Mouse (Mus musculus): ENCODE results near the gene Cep128. TPM values are rescaled to one million over a fixed set of nuclear protein-coding genes. Genes with fewer than 3 reads are reported as not detected.
A peak's percentile ranks its signal among the peaks of the same experiment; 100 is the strongest.

Gene Cep128
- total RNA-seq, 2 experiments from 2014 or later, result 8.4 to 9.3 TPM

DNA sequence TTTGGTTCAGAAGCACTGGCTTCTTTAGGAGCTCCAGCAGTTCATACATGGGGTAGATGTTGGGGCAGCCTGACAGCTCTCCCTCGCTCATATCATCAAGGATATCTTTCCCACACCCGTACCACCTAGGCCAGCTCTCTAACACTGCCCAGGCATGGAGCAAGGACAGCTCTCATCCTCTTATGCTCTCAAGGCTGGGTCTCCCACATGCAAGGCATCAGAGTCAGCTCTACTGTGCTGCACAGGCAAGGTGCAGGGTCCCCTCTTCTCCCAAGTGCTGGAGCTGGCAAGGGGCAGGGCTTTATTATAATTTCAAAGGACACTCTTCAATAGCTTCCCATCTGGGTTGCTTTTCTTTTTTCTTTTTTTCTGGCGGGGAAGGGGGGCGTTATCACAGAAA, 280.9 kb downstream of the Cep128 start:
- no peak for DNase-seq (ENCODE audit: low spot score in 2 of 2)
- no peak for TF ChIP-seq CTCF (conservative IDR thresholded peaks at IDR 0.05)
- H3K4me3 ChIP-seq, result no peak overlapping the region
- no peak overlapping the region for H3K27ac ChIP-seq

DNA sequence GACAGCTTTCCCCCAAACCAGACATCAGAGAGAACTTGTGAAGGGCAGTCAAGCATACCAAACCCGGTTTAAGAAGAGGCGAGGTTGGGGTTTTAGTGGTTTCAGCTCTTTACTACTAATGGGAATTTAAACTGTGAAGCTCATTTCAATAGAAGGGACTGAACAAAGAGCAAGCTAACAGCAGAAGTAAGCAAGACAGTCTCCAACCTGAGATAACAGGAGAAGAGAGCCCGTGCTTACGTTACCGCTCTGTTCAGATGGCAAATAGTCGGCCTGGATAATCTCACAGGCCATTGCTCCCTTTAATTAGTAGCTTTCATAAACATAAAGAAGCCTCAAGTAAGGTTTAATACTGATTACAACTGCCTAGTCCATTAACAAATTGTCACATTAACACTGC, 286.3 kb downstream of the Cep128 start:
- DNase-seq (ENCODE audit: low spot score in 2 of 2), result no peak
- Histone ChIP-seq H3K27ac (no peak overlapping the region), H3K4me3 (no peak overlapping the region)
- no peak for TF ChIP-seq CTCF (conservative IDR thresholded peaks at IDR 0.05)

DNA sequence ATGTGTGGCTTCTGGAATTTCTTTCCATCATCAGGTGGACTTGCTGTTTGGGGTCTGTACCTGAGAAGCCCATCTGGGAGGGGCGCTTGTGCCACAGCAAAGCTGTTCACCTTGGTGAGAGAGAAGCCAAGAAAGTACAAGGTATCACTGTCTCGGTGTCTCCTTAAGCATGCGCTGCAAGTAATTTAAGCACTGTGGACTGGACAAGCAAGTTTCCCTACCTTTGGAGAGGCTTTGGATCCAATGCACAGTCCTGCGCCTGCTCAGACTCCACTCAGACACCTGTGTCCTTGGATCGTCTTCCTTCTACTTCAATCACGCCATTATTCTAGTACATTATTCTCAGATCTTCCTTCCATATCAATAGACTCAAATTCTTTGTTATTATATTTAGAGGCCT, 288.0 kb downstream of the Cep128 start:
- no peak overlapping the region for H3K4me3 ChIP-seq
- no peak for DNase-seq (ENCODE audit: low spot score in 2 of 2)
- H3K27ac ChIP-seq, result no peak overlapping the region
- no peak for TF ChIP-seq CTCF (conservative IDR thresholded peaks at IDR 0.05)

DNA sequence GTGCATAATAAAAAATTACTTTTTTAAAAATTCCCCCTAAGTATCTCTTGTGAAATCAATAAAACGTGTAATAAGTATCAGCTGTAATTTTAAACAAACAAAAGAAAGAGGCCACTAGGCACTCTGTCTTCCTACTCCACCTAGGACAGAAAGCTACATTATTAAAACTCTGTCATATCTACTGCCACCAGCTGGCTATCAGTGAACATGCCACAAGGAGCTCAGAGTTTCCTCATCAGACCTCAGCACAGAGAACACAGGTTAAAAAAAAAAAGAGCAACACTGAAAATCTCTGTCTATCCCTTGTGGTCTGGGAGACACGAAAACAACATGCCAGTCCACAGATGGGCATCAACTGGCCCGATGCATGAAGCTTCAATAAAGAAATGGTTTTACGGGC, 295.9 kb downstream of the Cep128 start:
- no peak overlapping the region for H3K4me3 ChIP-seq
- no peak overlapping the region for H3K27ac ChIP-seq
- peak; percentile 80 for TF ChIP-seq CTCF (conservative IDR thresholded peaks at IDR 0.05)
- DNase-seq (ENCODE audit: low spot score in 2 of 2), result peak; percentile 8 to 24

DNA sequence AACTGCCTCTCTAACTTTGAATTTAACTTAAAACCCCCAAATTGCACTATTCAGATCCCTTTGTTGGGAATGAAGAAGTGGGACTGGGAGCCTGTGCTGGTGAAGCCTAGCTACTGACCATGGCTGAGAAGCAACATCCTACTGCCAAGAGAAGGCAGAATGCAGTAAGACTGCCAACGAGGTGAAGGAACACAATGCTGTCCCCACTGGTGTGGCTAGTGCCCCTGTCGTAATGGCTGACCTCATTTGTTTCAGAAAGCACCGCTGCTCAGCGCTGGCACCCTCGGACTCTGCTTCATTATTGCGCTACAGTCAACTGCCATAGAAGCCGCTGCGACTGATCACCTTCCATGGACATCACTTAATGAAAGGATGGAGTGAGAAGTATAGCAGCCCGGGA, 298.2 kb downstream of the Cep128 start:
- no peak for TF ChIP-seq CTCF (conservative IDR thresholded peaks at IDR 0.05)
- Histone ChIP-seq H3K27ac (no peak overlapping the region), H3K4me3 (no peak overlapping the region)
- DNase-seq (ENCODE audit: low spot score in 2 of 2), result peak; percentile 9 to 13

DNA sequence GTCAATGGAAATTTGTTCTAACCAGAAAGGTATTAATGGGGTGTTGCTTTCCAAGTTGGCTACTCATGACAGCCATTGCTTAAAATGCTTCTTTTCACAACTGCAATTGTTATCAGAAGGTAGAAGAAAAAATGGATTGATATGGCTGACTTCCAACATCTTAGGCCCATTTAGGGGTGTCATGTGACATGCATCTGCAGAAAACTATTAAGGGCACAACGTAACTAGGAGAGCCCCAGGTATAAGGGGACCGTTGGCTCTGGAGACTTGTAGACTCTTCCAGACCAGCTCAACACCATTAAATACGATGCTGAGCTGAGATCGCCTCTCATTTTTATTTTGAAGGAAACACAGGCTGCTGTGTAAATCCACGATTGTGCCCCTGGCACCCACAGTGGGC, 308.6 kb downstream of the Cep128 start:
- Histone ChIP-seq H3K27ac (no peak overlapping the region), H3K4me3 (no peak overlapping the region)
- no peak for TF ChIP-seq CTCF (conservative IDR thresholded peaks at IDR 0.05)
- DNase-seq (ENCODE audit: low spot score in 2 of 2), result no peak

DNA sequence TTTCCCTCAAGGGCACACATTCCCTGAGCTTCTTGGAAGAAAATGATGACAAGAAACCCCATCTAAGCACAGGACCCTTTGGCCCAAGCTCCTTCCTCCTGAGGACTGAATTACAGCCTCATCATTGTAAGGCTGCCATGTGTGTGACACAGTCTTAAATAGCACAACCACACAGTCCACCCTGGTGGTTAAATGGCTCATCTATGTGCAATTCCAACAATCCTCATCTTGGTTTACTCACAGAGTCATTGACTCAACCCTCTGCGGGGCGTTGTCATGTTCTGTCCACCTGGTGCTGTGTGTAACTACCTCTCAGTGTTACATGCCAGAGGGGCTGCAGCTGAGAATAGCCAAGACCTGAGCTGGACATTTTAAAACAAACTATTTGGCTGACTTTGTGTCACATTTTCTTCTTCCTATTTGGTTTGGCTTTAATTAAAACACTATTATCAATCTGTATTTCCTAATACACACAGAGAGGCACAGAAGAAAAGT, 313.6 kb downstream of the Cep128 start:
- no peak for DNase-seq (ENCODE audit: low spot score in 2 of 2)
- Histone ChIP-seq H3K27ac (no peak overlapping the region), H3K4me3 (no peak overlapping the region)
- no peak for TF ChIP-seq CTCF (conservative IDR thresholded peaks at IDR 0.05)

DNA sequence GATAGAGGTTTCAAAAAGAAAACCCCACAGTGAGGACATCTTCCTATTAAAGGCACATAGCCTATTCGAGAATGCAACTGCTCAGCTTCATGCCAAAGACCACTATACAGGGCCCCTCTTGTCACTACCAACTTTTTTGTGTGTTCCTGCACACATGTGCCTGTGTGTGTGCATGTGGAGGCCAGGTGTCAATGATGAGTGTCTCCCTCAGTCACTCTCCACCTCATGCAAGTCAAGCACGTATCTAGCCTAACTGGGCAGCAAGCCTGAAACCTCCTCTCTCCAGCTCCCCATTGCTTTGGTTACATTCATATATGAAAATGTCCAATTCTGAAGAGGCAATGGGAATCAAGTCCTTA, 317.1 kb downstream of the Cep128 start:
- no peak for TF ChIP-seq CTCF (conservative IDR thresholded peaks at IDR 0.05)
- DNase-seq (ENCODE audit: low spot score in 2 of 2), result no peak
- no peak overlapping the region for H3K4me3 ChIP-seq
- no peak overlapping the region for H3K27ac ChIP-seq

DNA sequence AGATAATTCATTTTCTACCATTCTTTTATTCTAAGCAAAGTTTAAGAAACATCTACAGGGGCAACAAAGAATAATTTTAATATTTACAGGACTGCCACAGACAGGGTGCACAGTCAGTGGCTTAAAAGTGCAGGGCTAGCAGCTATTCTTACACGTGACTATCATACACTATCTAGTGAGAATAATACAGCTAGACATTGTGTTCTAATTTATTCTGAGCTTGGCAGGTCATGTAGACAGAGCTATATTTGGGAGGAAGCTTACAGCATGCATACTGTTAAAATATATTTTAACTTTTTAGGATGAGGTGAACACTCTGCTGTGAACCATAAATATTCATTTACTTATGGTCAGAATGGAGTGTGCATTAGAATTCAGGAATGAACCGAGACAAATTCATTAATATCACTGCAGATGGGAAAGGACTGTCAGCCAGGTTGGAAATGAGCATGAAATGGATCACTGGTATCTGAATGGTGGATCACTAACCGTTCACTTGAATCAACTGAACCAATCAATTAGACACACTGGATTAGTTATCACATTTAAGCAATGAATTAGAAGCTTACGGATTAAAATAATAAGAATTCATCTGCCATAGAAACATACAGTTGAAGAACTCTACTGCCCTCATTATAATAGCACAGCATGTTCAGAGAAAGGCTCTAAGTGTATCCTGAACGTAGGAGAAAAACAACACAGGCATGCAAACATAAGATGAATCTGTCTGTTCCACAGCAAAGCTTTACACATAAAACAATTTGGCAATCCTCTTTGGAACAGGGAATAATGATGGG, 317.7 kb downstream of the Cep128 start:
- Histone ChIP-seq H3K4me3 (no peak overlapping the region), H3K27ac (no peak overlapping the region)
- DNase-seq (ENCODE audit: low spot score in 2 of 2), result no peak
- TF ChIP-seq CTCF (conservative IDR thresholded peaks at IDR 0.05), result no peak

DNA sequence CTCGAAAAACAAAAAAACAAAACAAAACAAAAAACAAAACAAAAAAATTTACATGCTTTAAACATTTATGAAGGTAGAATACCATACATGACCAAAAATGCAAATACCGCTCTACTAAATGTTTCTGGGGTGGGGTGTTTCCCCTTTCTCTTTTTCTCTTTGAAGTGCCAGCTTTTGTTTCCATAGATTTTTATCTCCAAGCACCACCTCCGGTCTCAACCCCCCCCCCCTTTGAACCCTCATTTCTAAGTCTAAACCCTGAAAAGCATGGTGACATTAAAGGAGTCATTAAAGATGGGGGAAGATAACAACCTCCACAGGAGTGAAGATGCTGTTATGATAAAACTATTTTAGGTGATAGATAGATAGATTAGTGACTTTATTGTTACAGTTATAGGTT, 318.8 kb downstream of the Cep128 start:
- no peak for DNase-seq (ENCODE audit: low spot score in 2 of 2)
- Histone ChIP-seq H3K4me3 (no peak overlapping the region), H3K27ac (no peak overlapping the region)
- no peak for TF ChIP-seq CTCF (conservative IDR thresholded peaks at IDR 0.05)

DNA sequence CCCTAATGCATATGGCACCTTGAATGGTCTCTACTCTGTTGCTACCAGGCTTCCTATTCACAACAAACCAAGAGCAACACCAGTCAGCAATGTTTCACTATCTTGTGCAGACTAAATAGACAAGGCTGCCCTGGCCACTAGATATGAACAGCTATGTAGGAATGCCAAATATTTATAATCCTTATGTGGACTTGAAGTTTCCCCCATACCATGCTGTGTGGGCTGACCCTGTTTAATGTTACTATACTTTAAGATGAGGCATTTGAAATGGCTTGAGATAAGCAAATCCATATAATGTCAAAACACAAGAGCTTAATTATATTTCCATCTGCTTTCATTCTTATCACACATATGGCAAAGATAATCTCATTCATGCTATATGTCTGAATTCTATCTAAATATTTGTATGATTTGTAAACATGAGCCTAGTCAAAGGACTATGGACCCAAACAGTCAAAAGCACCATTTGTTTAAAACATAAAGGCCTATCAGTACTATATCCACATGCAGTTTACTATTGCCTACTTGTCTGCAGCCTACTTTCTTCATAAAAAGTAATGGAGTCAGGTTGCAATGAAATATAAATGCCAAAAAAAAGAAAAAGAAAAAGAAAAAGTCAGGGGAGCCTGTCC, 319.7 kb downstream of the Cep128 start:
- no peak for TF ChIP-seq CTCF (conservative IDR thresholded peaks at IDR 0.05)
- H3K4me3 ChIP-seq, result no peak overlapping the region
- H3K27ac ChIP-seq, result no peak overlapping the region
- DNase-seq (ENCODE audit: low spot score in 2 of 2), result no peak

DNA sequence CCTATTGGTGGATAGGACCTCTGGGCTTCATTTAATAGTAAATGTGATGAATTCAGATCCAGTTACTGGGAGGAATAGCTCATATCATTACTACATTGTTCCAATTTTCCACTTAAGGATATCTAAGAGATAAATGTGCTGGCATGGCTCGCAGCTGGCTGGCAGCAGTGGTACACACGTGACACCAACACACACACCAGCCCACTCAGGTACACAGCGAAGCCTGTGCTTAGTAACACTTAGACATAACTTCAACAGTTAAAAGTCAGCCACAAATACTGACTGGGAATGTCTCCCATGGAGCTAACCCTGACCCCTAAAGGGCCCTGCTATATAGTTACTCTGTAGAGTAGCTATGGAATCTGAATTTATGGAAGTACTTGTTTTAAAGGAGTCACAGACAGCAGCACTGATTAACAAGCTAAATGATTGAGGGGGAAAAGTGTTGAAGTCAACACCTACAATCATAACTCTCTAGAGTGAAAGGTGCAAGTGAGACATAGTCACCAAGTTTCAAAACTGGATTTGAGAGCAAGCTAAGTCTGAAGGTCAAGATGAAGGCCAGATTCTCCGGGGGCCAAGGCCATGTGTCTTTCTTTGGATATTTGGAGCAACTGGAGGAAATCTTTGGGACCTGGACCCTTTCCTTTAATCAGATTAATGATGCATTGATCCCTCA, 320.7 kb downstream of the Cep128 start:
- no peak for DNase-seq (ENCODE audit: low spot score in 2 of 2)

DNA sequence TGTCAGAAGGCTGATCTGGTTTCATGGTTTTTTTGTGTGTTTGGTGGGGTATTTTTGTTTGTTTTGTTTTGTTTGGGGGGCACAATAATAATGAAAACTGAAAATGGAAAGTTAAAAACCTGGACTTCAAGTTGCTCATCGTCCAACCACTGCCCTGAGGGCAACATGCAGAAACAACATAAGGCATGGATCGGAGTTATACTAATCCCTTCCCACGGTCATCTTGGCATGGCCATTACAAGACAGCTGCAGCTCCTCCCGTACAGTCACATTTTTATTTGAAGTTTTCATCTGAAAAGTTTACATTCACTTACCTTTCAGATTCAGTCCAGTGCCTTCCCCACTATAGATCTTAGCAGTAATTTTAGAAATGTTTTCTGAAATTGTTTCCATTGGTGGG, 321.5 kb downstream of the Cep128 start:
- TF ChIP-seq CTCF (conservative IDR thresholded peaks at IDR 0.05), result no peak
- no peak for DNase-seq (ENCODE audit: low spot score in 2 of 2)
- Histone ChIP-seq H3K4me3 (no peak overlapping the region), H3K27ac (no peak overlapping the region)

More for the DNA sequence above, 320.7 kb downstream of the Cep128 start:
- Histone ChIP-seq H3K4me3 (no peak overlapping the region), H3K27ac (no peak overlapping the region)
- no peak for TF ChIP-seq CTCF (conservative IDR thresholded peaks at IDR 0.05)

All from layer of hippocampus, adult 2 months (tissue).